Comparison of ENCODE assay signal across 8 mouse cellular contexts in genomic region chr6:145306331-145307124, GRCm38 (mm10). TPM values are rescaled to one million over a fixed set of nuclear protein-coding genes. Genes with fewer than 3 reads are reported as not detected.
A peak's percentile ranks its signal among the peaks of the same experiment; 100 is the strongest.
DNase-seq lines count a peak whose midpoint lies in the region; ATAC-seq and TF ChIP-seq lines count a peak whose summit lies in the region.

No protein-coding gene starts in this region.

- intact Hi-C loops in left cerebral cortex, adult 2 months (cut with DNase I), result loop anchor here (2.0 kb wide), 1 partner anchor 56 kb away; the partner anchor contains the start of gene Kras

- no peak overlapping the region for H3K4me2 ChIP-seq in intestine, embryonic 16.5 days (ENCODE audit: low read depth, low read length)
- H3K4me2 ChIP-seq in intestine, postnatal 0 days (replicated peaks; ENCODE audit: low read depth), result no peak overlapping the region

- no peak for ATAC-seq in intestine, embryonic 16.5 days
- no peak for ATAC-seq in intestine, postnatal 0 days
- ATAC-seq in megakaryocyte-erythroid progenitor cell, adult 5-6 weeks (replicated peaks; ENCODE audit: low FRiP score, low TSS enrichment, poor library complexity, severe bottlenecking), result peak; percentile 40

- TF ChIP-seq CTCF in intestine, postnatal 0 days (IDR thresholded peaks at IDR 0.05; ENCODE audit: low read depth), result no peak
- TF ChIP-seq CTCF in left cerebral cortex, adult 2 months (IDR thresholded peaks at IDR 0.05), result no peak

- H3K9ac ChIP-seq in intestine, embryonic 16.5 days (ENCODE audit: low read depth, low read length), result no peak overlapping the region
- H3K9ac ChIP-seq in intestine, postnatal 0 days (ENCODE audit: low read depth, low read length), result no peak overlapping the region

- no peaks in the 10 kb centered on the region for H3K36me3 ChIP-seq in intestine, embryonic 16.5 days (ENCODE audit: control insufficient read depth, insufficient read depth, low read length)
- no peaks in the 10 kb centered on the region for H3K36me3 ChIP-seq in intestine, postnatal 0 days (ENCODE audit: control insufficient read depth, insufficient read depth)

- no peak overlapping the region for H3K4me3 ChIP-seq in intestine, embryonic 16.5 days (ENCODE audit: low read length)
- no peak overlapping the region for H3K4me3 ChIP-seq in intestine, postnatal 0 days (ENCODE audit: low read depth, low read length)
- H3K4me3 ChIP-seq in brown adipose tissue, adult 24 weeks (ENCODE audit: insufficient read depth, low read depth, low read length), result no peak overlapping the region
- H3K4me3 ChIP-seq in left cerebral cortex, adult 2 months, result no peak overlapping the region

- H3K4me1 ChIP-seq in intestine, embryonic 16.5 days (ENCODE audit: control insufficient read depth, insufficient read depth, low read length), result peaks cover 10% of the 10 kb centered on the region; the same call in 1 of the 2 replicates
- H3K4me1 ChIP-seq in intestine, postnatal 0 days (replicated peaks; ENCODE audit: control insufficient read depth, insufficient read depth, low read length), result peaks cover 8% of the 10 kb centered on the region
- peaks cover 7% of the 10 kb centered on the region for H3K4me1 ChIP-seq in brown adipose tissue, adult 24 weeks (ENCODE audit: control insufficient read depth, insufficient read depth, insufficient read length, low read length)

- peak; percentile 51 to 54 for DNase-seq in left cerebral cortex, adult 2 months (ENCODE audit: extremely low spot score in 1 of 2, low spot score in 2 of 2)
- peak; percentile 82 for DNase-seq in thymus, postnatal 0 days (ENCODE audit: low spot score)
- DNase-seq in cerebellum, adult 18-20 months, result no peak
- DNase-seq in gastrocnemius, postnatal 4 days (ENCODE audit: low spot score in 2 of 2), result no peak

- no peaks in the 10 kb centered on the region for H3K9me3 ChIP-seq in intestine, embryonic 16.5 days (ENCODE audit: control insufficient read depth, low read length)
- no peaks in the 10 kb centered on the region for H3K9me3 ChIP-seq in intestine, postnatal 0 days (ENCODE audit: control insufficient read depth)

- no peaks in the 10 kb centered on the region for H3K27me3 ChIP-seq in intestine, embryonic 16.5 days (replicated peaks; ENCODE audit: control insufficient read depth, insufficient read depth, low read length)
- H3K27me3 ChIP-seq in intestine, postnatal 0 days (replicated peaks; ENCODE audit: control insufficient read depth, insufficient read depth, low read length), result no peaks in the 10 kb centered on the region

- peak overlapping the region; percentile 51; the same call in 1 of the 2 replicates for H3K27ac ChIP-seq in intestine, embryonic 16.5 days (ENCODE audit: low read length)
- no peak overlapping the region for H3K27ac ChIP-seq in intestine, postnatal 0 days (ENCODE audit: low read depth, low read length)
- peak overlapping the region; percentile 82 for H3K27ac ChIP-seq in brown adipose tissue, adult 24 weeks (replicated peaks; ENCODE audit: low read depth, low read length)
- H3K27ac ChIP-seq in left cerebral cortex, adult 2 months, result peak overlapping the region; percentile 58

- 59% methylated on average over 18 of the region's 18 CpGs for WGBS in intestine, embryonic 16.5 days
- 65% methylated on average over 18 of the region's 18 CpGs for WGBS in intestine, postnatal 0 days

RNA-seq across cellular contexts. Expression of gene Kras, which starts 56.5 kb away (rescaled TPM):
- polyA plus RNA-seq in intestine, embryonic 16.5 days (2015; fragmentation: Nextera tagmentation; extraction: Ambion mirVana), result 56.6 and 60.2 TPM in 2 replicates
- polyA plus RNA-seq in intestine, postnatal 0 days (2015; fragmentation: Nextera tagmentation; extraction: Ambion mirVana), result 62.0 and 64.2 TPM in 2 replicates
- polyA plus RNA-seq in brown adipose tissue, adult 24 weeks (2012; ENCODE audit: insufficient read depth, insufficient read length, missing spikeins), result 17.6 and 20.4 TPM in 2 replicates
- total RNA-seq in left cerebral cortex, adult 2 months (2021), result 10 to 100 TPM; 78.4 to 79.8 TPM
- 29.6 and 36.8 TPM in 2 replicates for total RNA-seq in megakaryocyte-erythroid progenitor cell, adult 5-6 weeks (2014; fragmentation: Nextera tagmentation)
- total RNA-seq in megakaryocyte-erythroid progenitor cell, adult 5-6 weeks (2017), result 27.7 and 28.0 TPM in 2 replicates
- 122 and 134 TPM in 2 replicates for polyA plus RNA-seq in thymus, postnatal 0 days (2015; fragmentation: Nextera tagmentation; extraction: Ambion mirVana)
- total RNA-seq in gastrocnemius, postnatal 4 days (2021), result 10 to 100 TPM; 37.0 to 40.8 TPM

Comparison
In these comparisons a context has a peak if more than half of its experiments do, and no peak if none do; other contexts are left out.
1. DNase-seq: peak in left cerebral cortex, adult 2 months (2 of 2) and thymus, postnatal 0 days (single experiment); none in cerebellum, adult 18-20 months (0 of 2) and gastrocnemius, postnatal 4 days (0 of 2).